Mouse (Mus musculus): Measurements from ENCODE around the gene Prss53. TPM values are rescaled to one million over a fixed set of nuclear protein-coding genes. Genes with fewer than 3 reads are reported as not detected.

Prss53 gene
- polyA plus RNA-seq, 1 experiment from 2014 or later: 1.5 TPM

GRCm38 (mm10) chr7:127895442-127895841 lies 4.7 kb upstream of the Prss53 start, which contains the start of the genes Gm21974 and Vkorc1:
Gene Gm21974 (minus strand): TSS chr7:127895454.
Gene Vkorc1 (minus strand): TSS chr7:127895617.
- Histone ChIP-seq H3K27me3 (replicated peaks) (no peaks in the 10 kb centered on the region; the same call in 1 of the 2 replicates), H3K4me1 (peaks cover 27% of the 10 kb centered on the region), H3K4me3 (peak within 1 kb of the TSS; percentile 71), H3K27ac (replicated peaks) (peak within 1 kb of the TSS; percentile 81), H3K9me3 (no peaks in the 10 kb centered on the region), H3K9ac (peak within 1 kb of the TSS; percentile 86), H3K36me3 (peaks cover 27% of the 10 kb centered on the region), H3K4me2 (peak within 1 kb of the TSS; percentile 87)
- WGBS: under 1% methylated on average over 26 of the region's 26 CpGs
- ATAC-seq (ENCODE audit: extremely low read depth, insufficient number of reproducible peaks, low FRiP score, low TSS enrichment): peak; percentile 98

GRCm38 (mm10) chr7:127894480-127894879 lies 3.7 kb upstream of the Prss53 start:
- no peaks in the 10 kb centered on the region for H3K9me3 ChIP-seq
- H3K4me3 ChIP-seq: peak overlapping the region; percentile 71
- 73% methylated on average over 5 of the region's 5 CpGs for WGBS
- peaks cover 20% of the 10 kb centered on the region for H3K4me1 ChIP-seq
- H3K4me2 ChIP-seq: peak overlapping the region; percentile 87
- peaks cover 35% of the 10 kb centered on the region for H3K36me3 ChIP-seq
- no peak for ATAC-seq (ENCODE audit: extremely low read depth, insufficient number of reproducible peaks, low FRiP score, low TSS enrichment)
- peak overlapping the region; percentile 81 for H3K27ac ChIP-seq (replicated peaks)
- H3K27me3 ChIP-seq (replicated peaks): no peaks in the 10 kb centered on the region; the same call in 1 of the 2 replicates
- H3K9ac ChIP-seq: peak overlapping the region; percentile 86

DNA sequence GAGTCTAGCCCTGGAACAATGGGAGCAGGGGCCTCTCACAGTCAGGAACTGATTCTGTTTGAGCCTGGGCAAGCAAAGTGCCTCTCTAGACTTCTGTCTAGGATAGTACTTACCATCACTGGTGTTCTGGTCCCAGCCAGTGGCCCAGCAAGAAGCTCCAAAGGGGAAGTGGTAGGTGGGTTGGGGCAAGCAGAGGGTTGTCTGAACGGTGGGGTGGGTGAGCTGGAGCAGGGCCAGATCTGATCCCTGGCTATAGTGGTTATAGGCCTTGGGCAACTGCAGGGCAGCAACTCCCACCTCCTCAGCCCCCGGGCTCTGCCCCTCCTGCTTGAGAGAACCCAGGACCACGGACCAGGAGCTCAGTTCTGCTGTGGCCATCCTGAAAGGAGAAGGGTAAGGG lies 1.9 kb downstream of the Prss53 start:
- H3K9me3 ChIP-seq: no peaks in the 10 kb centered on the region
- H3K4me3 ChIP-seq: no peak overlapping the region
- no peak for ATAC-seq (ENCODE audit: extremely low read depth, insufficient number of reproducible peaks, low FRiP score, low TSS enrichment)
- H3K4me2 ChIP-seq: no peak overlapping the region
- no peak overlapping the region for H3K27ac ChIP-seq (replicated peaks)
- no peaks in the 10 kb centered on the region for H3K27me3 ChIP-seq (replicated peaks)
- peaks cover 92% of the 10 kb centered on the region for H3K36me3 ChIP-seq
- no peak overlapping the region for H3K9ac ChIP-seq
- peaks cover 29% of the 10 kb centered on the region for H3K4me1 ChIP-seq
- 67% methylated on average over 3 of the region's 3 CpGs for WGBS

- Histone ChIP-seq H3K4me2 (no peak overlapping the region), H3K36me3 (peaks cover 92% of the 10 kb centered on the region), H3K27ac (replicated peaks) (no peak overlapping the region), H3K9ac (no peak overlapping the region), H3K9me3 (no peaks in the 10 kb centered on the region), H3K4me3 (no peak overlapping the region), H3K4me1 (peaks cover 38% of the 10 kb centered on the region), H3K27me3 (replicated peaks) (no peaks in the 10 kb centered on the region)
- no peak for ATAC-seq (ENCODE audit: extremely low read depth, insufficient number of reproducible peaks, low FRiP score, low TSS enrichment)
- WGBS: 83% methylated on average over 3 of the region's 3 CpGs
Measured at GRCm38 (mm10) chr7:127887781-127888180, 3.0 kb downstream of the Prss53 start.

GRCm38 (mm10) chr7:127887191-127887590 lies 3.6 kb downstream of the Prss53 start:
- Histone ChIP-seq H3K27ac (replicated peaks) (no peak overlapping the region), H3K4me3 (no peak overlapping the region), H3K9ac (0 out of 2 replicates have a peak overlapping the region, but pooled peaks have one; percentile 19), H3K27me3 (replicated peaks) (no peaks in the 10 kb centered on the region), H3K4me2 (no peak overlapping the region), H3K9me3 (no peaks in the 10 kb centered on the region), H3K4me1 (peaks cover 43% of the 10 kb centered on the region), H3K36me3 (peaks cover 92% of the 10 kb centered on the region)
- WGBS: 79% methylated on average over 8 of the region's 8 CpGs
- no peak for ATAC-seq (ENCODE audit: extremely low read depth, insufficient number of reproducible peaks, low FRiP score, low TSS enrichment)

DNA sequence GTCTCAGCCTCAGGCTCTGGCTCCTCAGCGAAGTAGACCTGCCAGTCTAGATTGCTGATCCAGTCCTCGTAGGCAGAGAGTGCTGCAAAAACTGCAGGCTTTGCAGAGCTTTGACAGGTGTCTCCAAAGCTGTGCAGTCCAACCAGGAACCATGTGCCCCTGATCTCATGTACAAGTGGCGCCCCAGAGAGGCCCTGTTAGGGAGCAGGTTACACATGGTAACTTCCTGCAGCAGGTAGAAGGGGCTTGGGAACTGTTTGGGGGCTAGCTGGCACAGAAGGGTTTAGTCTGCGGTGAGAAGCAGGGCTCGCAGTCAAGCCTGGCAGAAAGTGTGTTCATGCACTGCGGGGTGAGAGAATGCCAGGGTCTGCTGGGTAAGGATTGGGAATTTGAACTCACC lies 4.2 kb downstream of the Prss53 start:
- H3K4me2 ChIP-seq: no peak overlapping the region
- H3K9ac ChIP-seq: 0 out of 2 replicates have a peak overlapping the region, but pooled peaks have one; percentile 41
- no peaks in the 10 kb centered on the region for H3K27me3 ChIP-seq (replicated peaks)
- WGBS: 90% methylated on average over 6 of the region's 6 CpGs
- H3K4me1 ChIP-seq: peaks cover 48% of the 10 kb centered on the region
- H3K4me3 ChIP-seq: no peak overlapping the region
- H3K9me3 ChIP-seq: no peaks in the 10 kb centered on the region
- H3K36me3 ChIP-seq: peaks cover 92% of the 10 kb centered on the region
- ATAC-seq (ENCODE audit: extremely low read depth, insufficient number of reproducible peaks, low FRiP score, low TSS enrichment): no peak
- no peak overlapping the region for H3K27ac ChIP-seq (replicated peaks)

- no peaks in the 10 kb centered on the region for H3K9me3 ChIP-seq
- H3K4me1 ChIP-seq: peaks cover 48% of the 10 kb centered on the region
- H3K9ac ChIP-seq: peak overlapping the region; percentile 30; the same call in 1 of the 2 replicates
- WGBS: 66% methylated on average over 6 of the region's 6 CpGs
- H3K36me3 ChIP-seq: peaks cover 94% of the 10 kb centered on the region
- H3K4me3 ChIP-seq: no peak overlapping the region
- H3K27me3 ChIP-seq (replicated peaks): no peaks in the 10 kb centered on the region
- no peak overlapping the region for H3K4me2 ChIP-seq
- no peak overlapping the region for H3K27ac ChIP-seq (replicated peaks)
- ATAC-seq (ENCODE audit: extremely low read depth, insufficient number of reproducible peaks, low FRiP score, low TSS enrichment): no peak
Measured at GRCm38 (mm10) chr7:127885951-127886350, 4.8 kb downstream of the Prss53 start.

- H3K9me3 ChIP-seq: no peaks in the 10 kb centered on the region
- WGBS: 79% methylated on average over 12 of the region's 12 CpGs
- H3K4me2 ChIP-seq: no peak overlapping the region
- no peaks in the 10 kb centered on the region for H3K27me3 ChIP-seq (replicated peaks)
- no peak for ATAC-seq (ENCODE audit: extremely low read depth, insufficient number of reproducible peaks, low FRiP score, low TSS enrichment)
- peaks cover 41% of the 10 kb centered on the region for H3K4me1 ChIP-seq
- H3K9ac ChIP-seq: no peak overlapping the region
- no peak overlapping the region for H3K27ac ChIP-seq (replicated peaks)
- H3K4me3 ChIP-seq: no peak overlapping the region
- H3K36me3 ChIP-seq: peaks cover 78% of the 10 kb centered on the region
Measured at GRCm38 (mm10) chr7:127880431-127880830, 10.3 kb downstream of the Prss53 start.

- no peak overlapping the region for H3K27ac ChIP-seq (replicated peaks)
- no peak for ATAC-seq (ENCODE audit: extremely low read depth, insufficient number of reproducible peaks, low FRiP score, low TSS enrichment)
Measured at GRCm38 (mm10) chr7:127879301-127879700, 11.5 kb downstream of the Prss53 start.

GRCm38 (mm10) chr7:127876467-127877348 lies 14.1 kb downstream of the Prss53 start, which contains the start of gene Zfp668:
Gene Zfp668 (minus strand): TSS chr7:127876828.
- peak within 1 kb of the TSS; percentile 95 for H3K4me2 ChIP-seq
- H3K4me3 ChIP-seq: peak within 1 kb of the TSS; percentile 97
- peaks cover 32% of the 10 kb centered on the region for H3K4me1 ChIP-seq
- H3K9ac ChIP-seq: peak within 1 kb of the TSS; percentile 98
- H3K36me3 ChIP-seq: peaks cover 55% of the 10 kb centered on the region
- peak within 1 kb of the TSS; percentile 99 for H3K27ac ChIP-seq (replicated peaks)
- no peaks in the 10 kb centered on the region for H3K27me3 ChIP-seq (replicated peaks)
- peak; percentile 68 for ATAC-seq (ENCODE audit: extremely low read depth, insufficient number of reproducible peaks, low FRiP score, low TSS enrichment)
- no peaks in the 10 kb centered on the region for H3K9me3 ChIP-seq
- 1% methylated on average over 60 of the region's 60 CpGs for WGBS

More at GRCm38 (mm10) chr7:127879301-127879700, 11.5 kb downstream of the Prss53 start:
- H3K4me3 ChIP-seq: no peak overlapping the region
- no peaks in the 10 kb centered on the region for H3K9me3 ChIP-seq
- no peak overlapping the region for H3K4me2 ChIP-seq
- peaks cover 66% of the 10 kb centered on the region for H3K36me3 ChIP-seq
- WGBS: 96% methylated on average over 9 of the region's 9 CpGs
- peaks cover 40% of the 10 kb centered on the region for H3K4me1 ChIP-seq
- no peaks in the 10 kb centered on the region for H3K27me3 ChIP-seq (replicated peaks)
- H3K9ac ChIP-seq: no peak overlapping the region

GRCm38 (mm10) chr7:127876041-127876466 lies 14.7 kb downstream of the Prss53 start, which contains the start of gene Zfp646:
Gene Zfp646 (plus strand): TSS chr7:127876221.
- Histone ChIP-seq H3K4me1 (peaks cover 31% of the 10 kb centered on the region), H3K4me3 (peak within 1 kb of the TSS; percentile 97), H3K9me3 (no peaks in the 10 kb centered on the region), H3K27ac (replicated peaks) (peak within 1 kb of the TSS; percentile 99), H3K36me3 (peaks cover 54% of the 10 kb centered on the region), H3K27me3 (replicated peaks) (no peaks in the 10 kb centered on the region), H3K4me2 (peak within 1 kb of the TSS; percentile 95), H3K9ac (peak within 1 kb of the TSS; percentile 98)
- ATAC-seq (ENCODE audit: extremely low read depth, insufficient number of reproducible peaks, low FRiP score, low TSS enrichment): peak; percentile 74
- WGBS: 0% methylated on average over 41 of the region's 41 CpGs
